Comparison of ENCODE assay signal across 13 mouse cellular contexts in the genomic region with DNA sequence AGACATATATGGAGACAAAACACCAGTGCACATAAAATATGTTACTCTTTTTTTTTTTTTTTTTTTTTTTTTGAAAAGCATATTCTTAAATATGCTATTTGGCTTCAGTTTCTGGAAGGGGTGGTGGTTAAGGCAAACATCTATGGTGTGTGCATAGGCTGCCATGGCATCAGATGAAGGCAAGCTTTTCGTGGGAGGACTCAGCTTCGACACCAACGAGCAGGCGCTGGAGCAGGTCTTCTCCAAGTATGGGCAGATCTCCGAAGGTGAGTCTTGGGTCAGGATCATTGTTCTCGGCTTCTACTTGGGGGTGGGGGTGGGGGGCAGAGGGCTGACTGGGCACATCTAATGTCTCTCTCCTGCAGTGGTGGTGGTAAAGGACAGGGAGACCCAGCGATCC. TPM values are rescaled to one million over a fixed set of nuclear protein-coding genes. Genes with fewer than 3 reads are reported as not detected.
DNase-seq lines count a peak whose midpoint lies in the region; ATAC-seq and TF ChIP-seq lines count a peak whose summit lies in the region.
"Had no signal": no experiment of that assay in that cellular context is flagged by ENCODE, and none has a peak within 500 bp of the region (broad histone marks: within the 10 kb centered on the region; RNA-seq: fewer than 3 reads in every experiment).

No protein-coding gene starts in this region.

- no peak overlapping the region for H3K4me3 ChIP-seq in cerebellum, adult 2 months (replicated peaks; ENCODE audit: insufficient read depth, low read depth, low read length)
- no peak overlapping the region for H3K4me3 ChIP-seq in kidney, postnatal 0 days (replicated peaks; ENCODE audit: low read depth, low read length)

- peaks cover 29% of the 10 kb centered on the region for H3K36me3 ChIP-seq in kidney, postnatal 0 days (ENCODE audit: insufficient read depth, low read length)

- H3K9ac ChIP-seq in kidney, postnatal 0 days (ENCODE audit: low read depth, low read length): no peak overlapping the region
- H3K9ac ChIP-seq: embryonic facial prominence, embryonic 15.5 days; heart, embryonic 15.5 days had no signal

- 89% methylated on average over 7 of the region's 7 CpGs for WGBS in cerebellum, adult 2 months
- WGBS in kidney, postnatal 0 days: 74% methylated on average over 7 of the region's 7 CpGs

- TF ChIP-seq CTCF in cerebellum, adult 2 months (IDR thresholded peaks at IDR 0.05; ENCODE audit: borderline replicate concordance, insufficient read depth, low read depth, low read length): no peak
- TF ChIP-seq CTCF in kidney, postnatal 0 days (IDR thresholded peaks at IDR 0.05; ENCODE audit: low read depth): no peak

- no peak for TF ChIP-seq POLR2A in cerebellum, adult 2 months (IDR thresholded peaks at IDR 0.05; ENCODE audit: borderline replicate concordance, insufficient read depth, low read length)

- no peaks in the 10 kb centered on the region for H3K27me3 ChIP-seq in cerebellum, adult 2 months (ENCODE audit: control insufficient read depth, insufficient read depth, low read length)
- H3K27me3 ChIP-seq in kidney, postnatal 0 days (ENCODE audit: insufficient read depth, low read length): no peaks in the 10 kb centered on the region
- H3K27me3 ChIP-seq: embryonic facial prominence, embryonic 15.5 days; heart, embryonic 15.5 days had no signal

- H3K4me2 ChIP-seq in kidney, postnatal 0 days (ENCODE audit: low read length): peak overlapping the region; percentile 70; the same call in 1 of the 2 replicates

- ATAC-seq in kidney, postnatal 0 days (replicated peaks; ENCODE audit: low FRiP score, low read depth): no peak
- no peak for ATAC-seq in megakaryocyte-erythroid progenitor cell, adult 5-6 weeks (replicated peaks; ENCODE audit: low FRiP score, low TSS enrichment, poor library complexity, severe bottlenecking)
- no peak for ATAC-seq in monocyte, adult 5-6 weeks (replicated peaks; ENCODE audit: insufficient number of reproducible peaks, low FRiP score, low TSS enrichment, poor library complexity, severe bottlenecking)
- ATAC-seq: intestine, embryonic 16.5 days had no signal

- H3K4me1 ChIP-seq in cerebellum, adult 2 months (ENCODE audit: control insufficient read depth, insufficient read depth, low read length): peaks cover 13% of the 10 kb centered on the region
- peaks cover 27% of the 10 kb centered on the region for H3K4me1 ChIP-seq in kidney, postnatal 0 days (replicated peaks; ENCODE audit: insufficient read depth, low read length)

- peak; percentile 49 for DNase-seq in cerebellum, adult 11-12 months
- DNase-seq in cerebellum, adult 2 months: no peak
- no peak for DNase-seq in kidney, postnatal 0 days (ENCODE audit: low spot score)
- DNase-seq in kidney, postnatal 25 days: no peak
- peak; percentile 11 for DNase-seq in thymus, postnatal 4 days
- no peak for DNase-seq in thymus, postnatal 14 days
- DNase-seq: cerebellum, postnatal 36 days; lung, adult 2 months had no signal

- H3K9me3 ChIP-seq in kidney, postnatal 0 days (replicated peaks; ENCODE audit: low read length): no peaks in the 10 kb centered on the region
- H3K9me3 ChIP-seq: embryonic facial prominence, embryonic 15.5 days; heart, embryonic 15.5 days had no signal

- H3K27ac ChIP-seq in cerebellum, adult 2 months (ENCODE audit: insufficient read depth, low read length): no peak overlapping the region
- H3K27ac ChIP-seq in kidney, postnatal 0 days: no peak overlapping the region
- H3K27ac ChIP-seq: embryonic facial prominence, embryonic 15.5 days; heart, embryonic 15.5 days had no signal

RNA-seq across cellular contexts. Expression of gene 1600002K03Rik, which starts 3.1 kb away (rescaled TPM):
- 16.4 and 18.0 TPM in 2 replicates for polyA plus RNA-seq in cerebellum, adult 2 months (2012; rRNA removed)
- 9.3 and 11.0 TPM in 2 replicates for polyA plus RNA-seq in kidney, postnatal 0 days (2015; fragmentation: Nextera tagmentation; extraction: Ambion mirVana)
- total RNA-seq in megakaryocyte-erythroid progenitor cell, adult 5-6 weeks (2014; fragmentation: Nextera tagmentation): 14.2 and 22.9 TPM in 2 replicates
- 25.4 and 27.8 TPM in 2 replicates for total RNA-seq in megakaryocyte-erythroid progenitor cell, adult 5-6 weeks (2017)
- 16.2 to 29.1 TPM (median 18.0 TPM) in 3 replicates for total RNA-seq in monocyte, adult 5-6 weeks (2017)

RNA-seq across cellular contexts. Expression of gene Cirbp, which starts 3.9 kb away (rescaled TPM):
- 240 and 261 TPM in 2 replicates for polyA plus RNA-seq in cerebellum, adult 2 months (2012; rRNA removed)
- 290 and 317 TPM in 2 replicates for polyA plus RNA-seq in kidney, postnatal 0 days (2015; fragmentation: Nextera tagmentation; extraction: Ambion mirVana)
- total RNA-seq in megakaryocyte-erythroid progenitor cell, adult 5-6 weeks (2014; fragmentation: Nextera tagmentation): 31.5 and 44.0 TPM in 2 replicates
- 30.8 and 73.1 TPM in 2 replicates for total RNA-seq in megakaryocyte-erythroid progenitor cell, adult 5-6 weeks (2017)
- 137 to 163 TPM (median 145 TPM) in 3 replicates for total RNA-seq in monocyte, adult 5-6 weeks (2017)

RNA-seq across cellular contexts. Expression of gene Efna2, which starts 9.6 kb away (rescaled TPM):
- 10.2 and 10.7 TPM in 2 replicates for polyA plus RNA-seq in cerebellum, adult 2 months (2012; rRNA removed)
- polyA plus RNA-seq in kidney, postnatal 0 days (2015; fragmentation: Nextera tagmentation; extraction: Ambion mirVana): 10.2 and 10.5 TPM in 2 replicates
- total RNA-seq in megakaryocyte-erythroid progenitor cell, adult 5-6 weeks (2014; fragmentation: Nextera tagmentation): 0.40 TPM in 1 of 2 replicates, not detected in the other
- 0.80 TPM in 1 of 2 replicates, not detected in the other for total RNA-seq in megakaryocyte-erythroid progenitor cell, adult 5-6 weeks (2017)
- total RNA-seq in monocyte, adult 5-6 weeks (2017): 1.0 TPM in 1 of 3 replicates, not detected in the others

RNA-seq across cellular contexts. Expression of gene Midn, which starts 21.6 kb away (rescaled TPM):
- 26.1 and 26.5 TPM in 2 replicates for polyA plus RNA-seq in cerebellum, adult 2 months (2012; rRNA removed)
- polyA plus RNA-seq in kidney, postnatal 0 days (2015; fragmentation: Nextera tagmentation; extraction: Ambion mirVana): 13.7 and 18.6 TPM in 2 replicates
- total RNA-seq in megakaryocyte-erythroid progenitor cell, adult 5-6 weeks (2014; fragmentation: Nextera tagmentation): 30.9 and 34.0 TPM in 2 replicates
- total RNA-seq in megakaryocyte-erythroid progenitor cell, adult 5-6 weeks (2017): 9.4 and 10.5 TPM in 2 replicates
- 27.3 to 65.5 TPM (median 29.9 TPM) in 3 replicates for total RNA-seq in monocyte, adult 5-6 weeks (2017)

RNA-seq across cellular contexts. Expression of gene Cbarp, which starts 29.0 kb away (rescaled TPM):
- 147 and 151 TPM in 2 replicates for polyA plus RNA-seq in cerebellum, adult 2 months (2012; rRNA removed)
- polyA plus RNA-seq in kidney, postnatal 0 days (2015; fragmentation: Nextera tagmentation; extraction: Ambion mirVana): 4.7 and 6.4 TPM in 2 replicates
- 5.2 and 10.5 TPM in 2 replicates for total RNA-seq in megakaryocyte-erythroid progenitor cell, adult 5-6 weeks (2014; fragmentation: Nextera tagmentation)
- total RNA-seq in megakaryocyte-erythroid progenitor cell, adult 5-6 weeks (2017): 3.7 TPM in 1 of 2 replicates, not detected in the other
- 0.29 to 5.8 TPM (median 4.1 TPM) in 3 replicates for total RNA-seq in monocyte, adult 5-6 weeks (2017)

Comparison
In these comparisons a context has a peak if more than half of its experiments do, and no peak if none do; other contexts are left out.
1. DNase-seq: peak in cerebellum, adult 11-12 months (single experiment) and thymus, postnatal 4 days (single experiment); none in cerebellum, adult 2 months (0 of 2), kidney, postnatal 0 days (single experiment), kidney, postnatal 25 days (0 of 2) and thymus, postnatal 14 days (single experiment).